Mouse (Mus musculus): Measurements from ENCODE around the gene Narf. TPM values are rescaled to one million over a fixed set of nuclear protein-coding genes. Genes with fewer than 3 reads are reported as not detected.

Gene Narf
- 112 and 129 TPM in 2 replicates for total RNA-seq (2014; rRNA removed)
- polyA plus RNA-seq (2015; fragmentation: Nextera tagmentation; extraction: Ambion mirVana), result 37.4 and 38.0 TPM in 2 replicates

- Histone ChIP-seq H3K27me3 (ENCODE audit: insufficient read depth, low read length) (no peaks in the 10 kb centered on the region), H3K9me3 (ENCODE audit: low read length) (no peaks in the 10 kb centered on the region), H3K4me2 (ENCODE audit: low read depth, low read length, poor library complexity, severe bottlenecking) (peak within 1 kb of the TSS; percentile 65), H3K9ac (replicated peaks; ENCODE audit: low read length, poor library complexity, severe bottlenecking) (peak within 1 kb of the TSS; percentile 72), H3K4me3 (ENCODE audit: low read depth, low read length) (peak within 1 kb of the TSS; percentile 68), H3K27ac (ENCODE audit: low read depth, low read length) (peak within 1 kb of the TSS; percentile 83), H3K4me1 (ENCODE audit: insufficient read depth, low read length) (peaks cover 8% of the 10 kb centered on the region; the same call in 1 of the 2 replicates), H3K36me3 (ENCODE audit: insufficient read depth, low read length) (peaks cover 7% of the 10 kb centered on the region; the same call in 1 of the 2 replicates)
- ATAC-seq (ENCODE audit: low FRiP score) (peak; percentile 100), DNase-seq (ENCODE audit: low spot score) (peak; percentile 100)
- TF ChIP-seq CTCF (IDR thresholded peaks at IDR 0.05), result peak; percentile 87
- under 1% methylated on average over 50 of the region's 50 CpGs for WGBS
Measured at GRCm38 (mm10) chr11:121236564-121237344, at the start of gene Narf. Gene Narf, plus strand, starts transcription at chr11:121237253.

GRCm38 (mm10) chr11:121189681-121190080 is 47.4 kb upstream of the Narf start:
- Histone ChIP-seq H3K9ac (replicated peaks; ENCODE audit: low read length, poor library complexity, severe bottlenecking) (no peak overlapping the region), H3K9me3 (ENCODE audit: low read length) (no peaks in the 10 kb centered on the region), H3K27ac (ENCODE audit: low read depth, low read length) (no peak overlapping the region), H3K4me3 (ENCODE audit: low read depth, low read length) (no peak overlapping the region), H3K4me1 (ENCODE audit: insufficient read depth, low read length) (no peaks in the 10 kb centered on the region), H3K4me2 (ENCODE audit: low read depth, low read length, poor library complexity, severe bottlenecking) (no peak overlapping the region), H3K27me3 (ENCODE audit: insufficient read depth, low read length) (no peaks in the 10 kb centered on the region), H3K36me3 (ENCODE audit: insufficient read depth, low read length) (peaks cover 19% of the 10 kb centered on the region)
- DNase-seq (ENCODE audit: low spot score), result no peak
- WGBS, result 81% methylated on average over 3 of the region's 3 CpGs
- no peak for ATAC-seq (ENCODE audit: low FRiP score)
- no peak for TF ChIP-seq CTCF (IDR thresholded peaks at IDR 0.05)

DNA sequence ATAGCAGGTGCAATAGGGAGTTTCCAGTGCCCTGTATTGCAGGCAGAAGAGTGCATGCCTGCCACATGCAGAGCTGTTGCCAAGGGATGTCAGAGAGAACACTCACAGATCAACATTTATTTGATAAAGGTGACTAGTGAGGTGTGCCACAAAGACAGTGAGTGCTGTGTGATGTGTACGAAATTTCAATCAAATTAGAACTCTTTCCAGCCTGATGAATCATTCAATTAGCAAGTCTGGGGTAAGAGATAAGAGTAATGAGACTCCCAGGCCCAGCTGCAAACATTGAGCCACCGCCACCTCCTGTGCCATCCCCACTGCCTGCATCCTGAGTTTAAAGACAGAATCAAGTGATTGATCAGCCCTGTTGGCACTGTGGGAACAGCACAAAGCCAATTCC is 44.3 kb upstream of the Narf start:
- 76% methylated on average over 2 of the region's 2 CpGs for WGBS
- TF ChIP-seq CTCF (IDR thresholded peaks at IDR 0.05), result no peak
- Histone ChIP-seq H3K36me3 (ENCODE audit: insufficient read depth, low read length) (peaks cover 19% of the 10 kb centered on the region), H3K4me3 (ENCODE audit: low read depth, low read length) (no peak overlapping the region), H3K27me3 (ENCODE audit: insufficient read depth, low read length) (no peaks in the 10 kb centered on the region), H3K4me2 (ENCODE audit: low read depth, low read length, poor library complexity, severe bottlenecking) (no peak overlapping the region), H3K27ac (ENCODE audit: low read depth, low read length) (no peak overlapping the region), H3K9me3 (ENCODE audit: low read length) (no peaks in the 10 kb centered on the region), H3K9ac (replicated peaks; ENCODE audit: low read length, poor library complexity, severe bottlenecking) (no peak overlapping the region), H3K4me1 (ENCODE audit: insufficient read depth, low read length) (no peaks in the 10 kb centered on the region)
- DNase-seq (ENCODE audit: low spot score), result no peak
- no peak for ATAC-seq (ENCODE audit: low FRiP score)

GRCm38 (mm10) chr11:121193415-121193814 is 43.6 kb upstream of the Narf start:
- Histone ChIP-seq H3K4me1 (ENCODE audit: insufficient read depth, low read length) (no peaks in the 10 kb centered on the region), H3K9ac (replicated peaks; ENCODE audit: low read length, poor library complexity, severe bottlenecking) (no peak overlapping the region), H3K36me3 (ENCODE audit: insufficient read depth, low read length) (peaks cover 19% of the 10 kb centered on the region), H3K4me3 (ENCODE audit: low read depth, low read length) (no peak overlapping the region), H3K4me2 (ENCODE audit: low read depth, low read length, poor library complexity, severe bottlenecking) (no peak overlapping the region), H3K27me3 (ENCODE audit: insufficient read depth, low read length) (no peaks in the 10 kb centered on the region), H3K27ac (ENCODE audit: low read depth, low read length) (no peak overlapping the region), H3K9me3 (ENCODE audit: low read length) (no peaks in the 10 kb centered on the region)
- ATAC-seq (ENCODE audit: low FRiP score), result no peak
- WGBS, result 91% methylated on average over 3 of the region's 3 CpGs
- DNase-seq (ENCODE audit: low spot score), result no peak
- no peak for TF ChIP-seq CTCF (IDR thresholded peaks at IDR 0.05)

GRCm38 (mm10) chr11:121198622-121199021 is 38.4 kb upstream of the Narf start:
- H3K27me3 ChIP-seq (ENCODE audit: insufficient read depth, low read length), result no peaks in the 10 kb centered on the region
- DNase-seq (ENCODE audit: low spot score) (no peak), ATAC-seq (ENCODE audit: low FRiP score) (no peak)
- H3K27ac ChIP-seq (ENCODE audit: low read depth, low read length), result no peak overlapping the region
- H3K4me2 ChIP-seq (ENCODE audit: low read depth, low read length, poor library complexity, severe bottlenecking), result no peak overlapping the region
- TF ChIP-seq CTCF (IDR thresholded peaks at IDR 0.05), result no peak
- H3K36me3 ChIP-seq (ENCODE audit: insufficient read depth, low read length), result peaks cover 18% of the 10 kb centered on the region
- no peak overlapping the region for H3K4me3 ChIP-seq (ENCODE audit: low read depth, low read length)
- no peak overlapping the region for H3K9ac ChIP-seq (replicated peaks; ENCODE audit: low read length, poor library complexity, severe bottlenecking)
- H3K9me3 ChIP-seq (ENCODE audit: low read length), result no peaks in the 10 kb centered on the region
- no peaks in the 10 kb centered on the region; the same call in 1 of the 2 replicates for H3K4me1 ChIP-seq (ENCODE audit: insufficient read depth, low read length)
- 60% methylated on average over 2 of the region's 2 CpGs for WGBS

DNA sequence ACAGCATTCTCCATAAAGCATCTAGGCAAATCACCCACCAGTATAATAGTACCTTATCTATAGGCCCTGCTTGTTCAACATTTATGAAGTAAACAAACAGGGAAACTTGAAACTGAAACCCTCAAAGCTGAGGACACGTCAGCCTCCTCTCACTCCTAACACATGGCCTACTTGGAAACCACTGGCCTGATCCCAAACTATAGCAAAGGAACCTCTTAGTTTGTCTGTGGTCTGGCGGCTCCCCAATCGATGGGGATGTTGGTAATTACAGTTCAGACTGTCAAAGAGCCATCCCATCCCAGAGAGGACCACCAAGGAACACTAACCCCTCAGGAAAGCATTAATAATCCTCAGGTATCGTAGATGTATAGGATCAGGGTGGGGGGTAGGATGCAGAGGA is 37.2 kb upstream of the Narf start:
- Histone ChIP-seq H3K9ac (replicated peaks; ENCODE audit: low read length, poor library complexity, severe bottlenecking) (no peak overlapping the region), H3K4me2 (ENCODE audit: low read depth, low read length, poor library complexity, severe bottlenecking) (no peak overlapping the region), H3K36me3 (ENCODE audit: insufficient read depth, low read length) (peaks cover 11% of the 10 kb centered on the region), H3K4me1 (ENCODE audit: insufficient read depth, low read length) (no peaks in the 10 kb centered on the region; the same call in 1 of the 2 replicates), H3K9me3 (ENCODE audit: low read length) (no peaks in the 10 kb centered on the region), H3K27ac (ENCODE audit: low read depth, low read length) (no peak overlapping the region), H3K27me3 (ENCODE audit: insufficient read depth, low read length) (no peaks in the 10 kb centered on the region), H3K4me3 (ENCODE audit: low read depth, low read length) (no peak overlapping the region)
- DNase-seq (ENCODE audit: low spot score) (no peak), ATAC-seq (ENCODE audit: low FRiP score) (no peak)
- 83% methylated on average over 4 of the region's 4 CpGs for WGBS
- TF ChIP-seq CTCF (IDR thresholded peaks at IDR 0.05), result no peak
